Mouse (Mus musculus) ES-E14 (cell line): Measurements from ENCODE around the gene Gpr182.

Source experiments
- HCFC1 ChIP-seq: IDR thresholded peaks from 2 replicates; pipeline ENCODE4 v1.6.1; 2012; ENCODE audit warnings: low read length, inconsistent platforms, borderline replicate concordance; ENCODE audit not compliant: insufficient read depth
- MAFK ChIP-seq: IDR thresholded peaks from 2 replicates; pipeline ENCODE4 v1.6.1; 2014; ENCODE audit warnings: mild to moderate bottlenecking, low read depth, low read length, inconsistent platforms; ENCODE audit not compliant: insufficient read depth
- ZNF384 ChIP-seq: IDR thresholded peaks from 2 replicates; pipeline ENCODE4 v1.6.1; 2012; ENCODE audit warnings: low read depth, low read length, inconsistent platforms

GRCm38 (mm10) chr10:127704293-127704692, 47.2 kb downstream of the Gpr182 start:
- no peak for TF ChIP-seq ZNF384
- TF ChIP-seq MAFK: no peak
- TF ChIP-seq HCFC1: no peak
